Mouse (Mus musculus) liver, embryonic 13.5 days (tissue): Measurements from ENCODE around the gene Gm5622. TPM values are rescaled to one million over a fixed set of nuclear protein-coding genes. Genes with fewer than 3 reads are reported as not detected.
A peak's percentile ranks its signal among the peaks of the same experiment; 100 is the strongest.
"Not testable (repeated sequence)": the region's sequence is repeated elsewhere in the genome, so short reads cannot be mapped to it uniquely, and the experiment has no call there.

Source experiments
- ATAC-seq: fragments of 200-750 bp; cut with Nextera tagmentation; 2 replicates; pipeline ENCODE4 v1.8.0; 2017; ENCODE audit warnings: low read depth, mild to moderate bottlenecking, moderate number of reproducible peaks, moderate library complexity
- DNase-seq: peaks from one replicate; pipeline ENCODE4 v3.0.0; 2022
- H3K27ac ChIP-seq: fragments of 300-500 bp; sonication (generic); 2 replicates; pipeline ENCODE4 v1.5.1; 2015; ENCODE audit warnings: moderate library complexity, mild to moderate bottlenecking, inconsistent platforms
- H3K27me3 ChIP-seq: fragments of 300-500 bp; sonication (generic); 2 replicates; pipeline ENCODE4 v1.6.1; 2015; ENCODE audit warnings: mild to moderate bottlenecking, inconsistent platforms
- H3K36me3 ChIP-seq: fragments of 300-500 bp; sonication (generic); 2 replicates; pipeline ENCODE4 v1.6.1; 2015; ENCODE audit warnings: mild to moderate bottlenecking, inconsistent platforms
- H3K4me1 ChIP-seq: fragments of 300-500 bp; sonication (generic); replicated peaks from 2 replicates; pipeline ENCODE4 v1.6.1; 2015; ENCODE audit warnings: inconsistent platforms
- H3K4me2 ChIP-seq: fragments of 300-500 bp; sonication (generic); 2 replicates; pipeline ENCODE4 v1.6.1; 2015; ENCODE audit warnings: inconsistent platforms, mild to moderate bottlenecking, moderate library complexity
- H3K4me3 ChIP-seq: fragments of 300-500 bp; sonication (generic); replicated peaks from 2 replicates; pipeline ENCODE4 v1.5.1; 2015; ENCODE audit warnings: mild to moderate bottlenecking, inconsistent platforms
- H3K9ac ChIP-seq: fragments of 300-500 bp; sonication (generic); 2 replicates; pipeline ENCODE4 v1.6.1; 2015; ENCODE audit warnings: mild to moderate bottlenecking, inconsistent platforms
- H3K9me3 ChIP-seq: fragments of 300-500 bp; sonication (generic); replicated peaks from 2 replicates; pipeline ENCODE4 v1.6.1; 2016; ENCODE audit warnings: inconsistent platforms
- WGBS: fragments of 180-500 bp; shearing (Covaris S2); methylation state at CpG from one replicate; pipeline ENCODE4 v1.1.7; 2015; ENCODE audit not compliant: insufficient replicate concordance; 5-methylcytosine and 5-hydroxymethylcytosine counted together
- polyA plus RNA-seq: library from polyadenylated mRNA; unstranded; fragments of >200 nt; fragmentation: Nextera tagmentation; extraction: Ambion mirVana; gene quantifications from 2 replicates; pipeline ENCODE4 v1.2.1, GENCODE M21; 2015

Gm5622 gene
- polyA plus RNA-seq = 0.09 and 0.22 TPM in 2 replicates

GRCm38 (mm10) chr14:51552490-51552889, at the start of gene Gm5622:
Gm5622 (plus strand) TSS chr14:51552790.
- no peak within 1 kb of the TSS for H3K4me3 ChIP-seq
- peak within 1 kb of the TSS; percentile 18; the same call in 1 of the 2 replicates for H3K27ac ChIP-seq
- no peaks in the 10 kb centered on the region for H3K4me1 ChIP-seq
- no peak within 1 kb of the TSS for H3K9ac ChIP-seq
- 74% methylated on average over 4 of the region's 4 CpGs for WGBS
- no peaks in the 10 kb centered on the region for H3K36me3 ChIP-seq
- DNase-seq (no peak), ATAC-seq (no peak)
- H3K27me3 ChIP-seq = no peaks in the 10 kb centered on the region
- no peak within 1 kb of the TSS for H3K4me2 ChIP-seq
- no peaks in the 10 kb centered on the region for H3K9me3 ChIP-seq

GRCm38 (mm10) chr14:51507416-51507815, 45.2 kb upstream of the Gm5622 start:
- WGBS = 76% methylated on average over 8 of the region's 8 CpGs

DNA sequence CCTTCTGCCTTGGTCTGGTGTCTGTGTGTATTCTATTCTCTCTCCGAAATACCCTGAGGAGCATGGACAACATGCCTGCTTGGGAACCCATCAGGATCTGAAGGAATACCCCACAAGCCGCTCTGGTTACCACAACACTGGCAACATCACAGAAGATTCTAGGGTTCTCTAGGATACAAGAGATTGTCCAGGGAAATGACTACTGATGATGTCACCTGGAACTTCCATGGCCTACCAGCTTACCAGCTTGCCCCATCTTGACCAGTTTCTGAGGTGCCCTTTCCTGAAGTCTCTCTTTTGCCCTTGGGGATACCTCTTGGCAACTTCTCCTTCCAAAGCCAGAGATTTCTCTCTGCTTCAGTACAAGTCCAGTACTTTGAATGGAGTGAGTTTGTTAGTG, 21.4 kb downstream of the Gm5622 start, which contains the start of gene Gm17175:
Gm17175 (minus strand) TSS at position 101 of the 400 bp plus-strand sequence.
- not testable (repeated sequence) for H3K9ac ChIP-seq, H3K4me1 ChIP-seq, H3K27me3 ChIP-seq, DNase-seq, ATAC-seq, H3K4me3 ChIP-seq, H3K9me3 ChIP-seq, H3K4me2 ChIP-seq, H3K36me3 ChIP-seq, H3K27ac ChIP-seq
- 48% methylated on average over 2 of the region's 2 CpGs for WGBS

More at GRCm38 (mm10) chr14:51507416-51507815, 45.2 kb upstream of the Gm5622 start:
- Histone ChIP-seq H3K36me3 (no peaks in the 10 kb centered on the region), H3K4me3 (no peak overlapping the region), H3K27me3 (no peaks in the 10 kb centered on the region), H3K9me3 (no peaks in the 10 kb centered on the region), H3K4me1 (no peaks in the 10 kb centered on the region), H3K9ac (no peak overlapping the region), H3K27ac (no peak overlapping the region), H3K4me2 (no peak overlapping the region)
- DNase-seq = no peak
- ATAC-seq = no peak

GRCm38 (mm10) chr14:51592039-51592438, 39.4 kb downstream of the Gm5622 start, which contains the start of gene Gm17174:
Gm17174 (minus strand) TSS chr14:51592139.
- H3K27me3 ChIP-seq, H3K36me3 ChIP-seq, H3K27ac ChIP-seq, H3K4me1 ChIP-seq, H3K4me2 ChIP-seq, H3K4me3 ChIP-seq, ATAC-seq, H3K9me3 ChIP-seq, DNase-seq, H3K9ac ChIP-seq: not testable (repeated sequence)
- 61% methylated on average over 4 of the region's 4 CpGs for WGBS

- no peak within 1 kb of the TSS for H3K27ac ChIP-seq
- no peak within 1 kb of the TSS for H3K4me3 ChIP-seq
- no peaks in the 10 kb centered on the region for H3K36me3 ChIP-seq
- H3K9ac ChIP-seq = no peak within 1 kb of the TSS
- H3K9me3 ChIP-seq = no peaks in the 10 kb centered on the region
- H3K27me3 ChIP-seq = no peaks in the 10 kb centered on the region
- no peak for ATAC-seq
- no peak for DNase-seq
- H3K4me2 ChIP-seq = no peak within 1 kb of the TSS
- no peaks in the 10 kb centered on the region for H3K4me1 ChIP-seq
- WGBS = 59% methylated on average over 1 of the region's 1 CpGs
These were observed 58.6 kb downstream of the Gm5622 start, which contains the start of gene Gm17078 for GRCm38 (mm10) chr14:51611210-51611609. Gm17078 (minus strand) TSS chr14:51611310.

DNA sequence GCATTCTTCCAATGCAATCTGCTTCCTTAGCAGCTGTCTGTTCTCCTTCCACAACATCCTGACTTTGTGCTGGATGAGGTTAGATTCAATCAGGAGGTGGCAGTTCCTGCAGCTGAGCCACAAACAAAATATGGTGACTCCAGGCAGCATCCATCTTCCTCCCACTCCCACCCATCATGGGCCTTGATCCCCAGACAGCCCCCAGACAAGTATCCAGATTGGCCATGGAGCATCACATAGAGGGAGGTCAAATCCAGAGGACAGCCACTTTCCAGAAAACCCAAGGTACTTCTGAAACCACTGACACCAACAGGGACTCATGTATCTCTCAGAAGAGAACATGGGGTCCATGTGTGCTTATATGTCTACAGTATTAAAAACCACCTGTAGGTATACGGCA, 79.8 kb downstream of the Gm5622 start:
- 81% methylated on average over 1 of the region's 1 CpGs for WGBS
- not testable (repeated sequence) for H3K9ac ChIP-seq, H3K4me1 ChIP-seq, H3K9me3 ChIP-seq, H3K36me3 ChIP-seq, H3K4me3 ChIP-seq, H3K27ac ChIP-seq, DNase-seq, H3K27me3 ChIP-seq, ATAC-seq, H3K4me2 ChIP-seq

DNA sequence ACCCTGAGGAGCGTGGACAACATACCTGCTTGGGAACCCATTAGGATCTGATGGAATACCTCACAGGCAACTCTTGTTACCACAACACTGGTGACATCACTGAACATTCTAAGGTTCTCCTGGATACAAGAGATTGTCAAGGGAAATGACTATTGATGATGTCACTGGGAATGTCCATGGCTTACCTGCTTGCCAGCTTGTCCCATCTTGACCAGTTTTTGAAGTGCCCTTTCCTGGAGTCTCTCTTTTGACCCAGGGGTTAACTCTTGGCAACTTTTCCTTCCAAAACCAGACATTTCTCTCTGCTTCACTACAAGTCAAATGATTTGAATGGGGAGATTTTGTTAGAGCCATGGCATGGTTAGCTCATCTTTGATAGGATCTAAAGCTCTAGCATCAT, 83.0 kb downstream of the Gm5622 start, which contains the start of gene Gm4181:
Gm4181 (minus strand) TSS at position 101 of the 400 bp plus-strand sequence.
- not testable (repeated sequence) for H3K4me1 ChIP-seq, H3K4me3 ChIP-seq, H3K9ac ChIP-seq, H3K36me3 ChIP-seq, H3K27ac ChIP-seq, H3K27me3 ChIP-seq, DNase-seq, H3K9me3 ChIP-seq, H3K4me2 ChIP-seq, ATAC-seq
- 54% methylated on average over 1 of the region's 1 CpGs for WGBS

GRCm38 (mm10) chr14:51677269-51677668, 124.7 kb downstream of the Gm5622 start:
- Histone ChIP-seq H3K4me3 (no peak overlapping the region), H3K9me3 (no peaks in the 10 kb centered on the region), H3K9ac (no peak overlapping the region), H3K4me2 (no peak overlapping the region), H3K36me3 (no peaks in the 10 kb centered on the region), H3K27ac (no peak overlapping the region), H3K27me3 (no peaks in the 10 kb centered on the region), H3K4me1 (no peaks in the 10 kb centered on the region)
- no peak for ATAC-seq
- WGBS = 76% methylated on average over 5 of the region's 5 CpGs
- no peak for DNase-seq

GRCm38 (mm10) chr14:51695368-51695767, 142.8 kb downstream of the Gm5622 start, which contains the start of gene Gm17079:
Gm17079 (minus strand) TSS chr14:51695468.
- H3K9ac ChIP-seq, ATAC-seq, H3K27me3 ChIP-seq, H3K4me3 ChIP-seq, DNase-seq, H3K9me3 ChIP-seq, H3K4me2 ChIP-seq, H3K4me1 ChIP-seq, H3K36me3 ChIP-seq, H3K27ac ChIP-seq: not testable (repeated sequence)
- 59% methylated on average over 2 of the region's 2 CpGs for WGBS

Other genes starting within 250 kb of the Gm5622 start
- gene Gm7247, start 191.0 kb upstream of the Gm5622 start, polyA plus RNA-seq = not detected in 2 replicates
- gene Vmn2r88, start 142.0 kb upstream of the Gm5622 start, polyA plus RNA-seq = not detected in 2 replicates
- not detected in 2 replicates for gene Vmn2r89, start 100.9 kb upstream of the Gm5622 start, polyA plus RNA-seq
- gene Gm17175, start 21.3 kb downstream of the Gm5622 start, polyA plus RNA-seq = not detected in 2 replicates
- gene Gm17174, start 39.3 kb downstream of the Gm5622 start, polyA plus RNA-seq = not detected in 2 replicates
- not detected in 2 replicates for gene Gm17078, start 58.5 kb downstream of the Gm5622 start, polyA plus RNA-seq
- not detected in 2 replicates for gene Gm4181, start 82.9 kb downstream of the Gm5622 start, polyA plus RNA-seq
- not detected in 2 replicates for gene Gm17079, start 142.7 kb downstream of the Gm5622 start, polyA plus RNA-seq
- gene Gm5800, start 164.4 kb downstream of the Gm5622 start, polyA plus RNA-seq = not detected in 2 replicates
- gene Ang4, start 220.8 kb downstream of the Gm5622 start, polyA plus RNA-seq = not detected in 2 replicates
- not detected in 2 replicates for gene AY358078, start 247.3 kb downstream of the Gm5622 start, polyA plus RNA-seq